Mouse (Mus musculus): ENCODE measurements around the gene Phf21a.

- TF ChIP-seq CTCF (IDR thresholded peaks at IDR 0.05; ENCODE audit: low read depth, low read length) = no peak
- TF ChIP-seq TAL1 (conservative IDR thresholded peaks at IDR 0.05; ENCODE audit: low read depth, low read length) = no peak
Measured at GRCm38 (mm10) chr2:92376300-92376699, 283.4 kb downstream of the Phf21a start.

All from G1E (cell line).